Mouse (Mus musculus): ENCODE results near the gene Cog1.

The Cog1 gene

GRCm38 (mm10) chr11:113699643-113700042 is 50.7 kb downstream of the Cog1 start:
- DNase-seq (ENCODE audit: low spot score), result no peak

GRCm38 (mm10) chr11:113703758-113704157 is 54.8 kb downstream of the Cog1 start:
- peak; percentile 82 for DNase-seq (ENCODE audit: low spot score)

- no peak for DNase-seq (ENCODE audit: low spot score)
Measured at GRCm38 (mm10) chr11:113705966-113706652, 57.1 kb downstream of the Cog1 start.

GRCm38 (mm10) chr11:113708629-113709213 is 59.8 kb downstream of the Cog1 start:
- DNase-seq (ENCODE audit: low spot score), result peak; percentile 58

GRCm38 (mm10) chr11:113709272-113709671 is 60.3 kb downstream of the Cog1 start:
- DNase-seq (ENCODE audit: low spot score), result no peak

- DNase-seq (ENCODE audit: low spot score), result no peak
Measured at GRCm38 (mm10) chr11:113709731-113710256, 60.8 kb downstream of the Cog1 start, which contains the start of gene Cpsf4l. Gene Cpsf4l, minus strand, starts transcription at chr11:113710017.

GRCm38 (mm10) chr11:113710257-113710777 is 61.3 kb downstream of the Cog1 start:
- DNase-seq (ENCODE audit: low spot score), result no peak

- no peak for DNase-seq (ENCODE audit: low spot score)
Measured at GRCm38 (mm10) chr11:113711061-113711460, 62.1 kb downstream of the Cog1 start.

GRCm38 (mm10) chr11:113715078-113715674 is 66.2 kb downstream of the Cog1 start:
- no peak for DNase-seq (ENCODE audit: low spot score)

- no peak for DNase-seq (ENCODE audit: low spot score)
Measured at GRCm38 (mm10) chr11:113716132-113716531, 67.2 kb downstream of the Cog1 start.

Measured in adipocyte (in vitro differentiated cells).